Mouse (Mus musculus) kidney, adult 2 months (tissue): ENCODE measurements at regions not wholly inside any gene's neighbourhood (a gene's known extent, or its start where the extent isn't known, plus 50 kb on each side); places are given as distances from the start of the nearest gene placed in this dataset.

Experiments
- CTCF ChIP-seq: fragments of 200-500 bp; conservative IDR thresholded peaks from 2 replicates; pipeline ENCODE4 v1.5.1; 2011; ENCODE audit warnings: low read depth, mild to moderate bottlenecking, control low read depth, low read length, moderate library complexity, mixed read lengths; ENCODE audit not compliant: insufficient read depth, insufficient read length
- POLR2A ChIP-seq: fragments of 200-500 bp; IDR thresholded peaks from one replicate; pipeline ENCODE4 v1.6.1; 2011; ENCODE audit warnings: low read depth, low read length, control low read depth

DNA sequence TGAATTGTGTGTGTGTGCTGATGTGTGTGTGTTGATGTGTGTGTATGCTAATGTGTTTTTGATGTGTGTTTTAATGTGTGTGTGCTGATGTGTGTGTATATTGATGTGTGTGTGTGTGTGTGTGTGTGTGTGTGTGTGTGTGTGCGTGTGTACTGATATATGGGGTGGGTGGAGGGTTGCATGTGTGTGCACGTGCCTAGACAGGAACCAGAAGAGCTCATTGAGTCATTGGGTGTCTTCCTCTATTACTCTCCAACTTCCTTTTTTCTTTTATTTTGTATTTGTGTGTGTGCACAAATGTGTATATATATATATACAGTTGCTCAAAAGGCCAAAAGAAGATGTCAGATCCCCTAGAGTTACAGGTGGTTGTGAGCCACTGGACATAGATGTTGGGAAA lies 73.4 kb upstream of the Gm12830 start:
- TF ChIP-seq CTCF (no peak), POLR2A (no peak)
